ENCODE assay signal across 20 mouse cellular contexts in genomic region chr1:60748286-60748685, GRCm38 (mm10). TPM values are rescaled to one million over a fixed set of nuclear protein-coding genes. Genes with fewer than 3 reads are reported as not detected.
"Had no signal": no experiment of that assay in that cellular context is flagged by ENCODE, and none has a peak within 500 bp of the region (broad histone marks: within the 10 kb centered on the region; RNA-seq: fewer than 3 reads in every experiment).

No protein-coding gene starts in this region.

- H3K4me3 ChIP-seq: limb, embryonic 12.5 days; limb, embryonic 15.5 days; midbrain, embryonic 13.5 days; neural tube, embryonic 12.5 days; neural tube, embryonic 15.5 days had no signal

- H3K27me3 ChIP-seq: limb, embryonic 12.5 days; limb, embryonic 15.5 days; midbrain, embryonic 13.5 days; neural tube, embryonic 12.5 days; neural tube, embryonic 15.5 days had no signal

- H3K36me3 ChIP-seq: limb, embryonic 12.5 days; limb, embryonic 15.5 days; midbrain, embryonic 13.5 days; neural tube, embryonic 12.5 days; neural tube, embryonic 15.5 days had no signal

- H3K4me1 ChIP-seq: midbrain, embryonic 13.5 days; neural tube, embryonic 12.5 days; neural tube, embryonic 15.5 days had no signal

- ATAC-seq: liver, postnatal 0 days; lung, postnatal 0 days; midbrain, embryonic 13.5 days had no signal

- DNase-seq: kidney, adult 18-20 months; kidney, adult 9 months; kidney, postnatal 14 days; kidney, postnatal 4 days; left cerebral cortex, postnatal 4 days; liver, postnatal 0 days; lung, embryonic 14.5 days; right cerebral cortex, adult 18-20 months; right cerebral cortex, postnatal 14 days; right cerebral cortex, postnatal 4 days; thymus, adult 18-20 months; thymus, postnatal 36 days had no signal

- H3K27ac ChIP-seq: limb, embryonic 12.5 days; limb, embryonic 15.5 days; liver, embryonic 14.5 days; midbrain, embryonic 13.5 days; neural tube, embryonic 12.5 days; neural tube, embryonic 15.5 days had no signal

RNA-seq across cellular contexts. Expression of gene Cd28, which starts 31.7 kb away (rescaled TPM):
- total RNA-seq: midbrain, postnatal 0 days had no signal
